Mouse (Mus musculus): ENCODE measurements around the gene Elf5. TPM values are rescaled to one million over a fixed set of nuclear protein-coding genes. Genes with fewer than 3 reads are reported as not detected.

Gene Elf5
- polyA plus RNA-seq, 1 experiment from 2014 or later: 14.2 TPM

GRCm38 (mm10) chr2:103450267-103450666 is 38.8 kb downstream of the Elf5 start:
- Histone ChIP-seq H3K36me3 (ENCODE audit: control insufficient read depth, insufficient read depth, low read length) (peaks cover 16% of the 10 kb centered on the region), H3K27me3 (ENCODE audit: control insufficient read depth, insufficient read depth, low read length) (no peaks in the 10 kb centered on the region), H3K4me2 (replicated peaks; ENCODE audit: low read depth) (no peak overlapping the region), H3K4me3 (ENCODE audit: low read depth, low read length) (no peak overlapping the region), H3K27ac (replicated peaks) (no peak overlapping the region), H3K9ac (ENCODE audit: low read length) (no peak overlapping the region), H3K4me1 (replicated peaks; ENCODE audit: control insufficient read depth, insufficient read depth) (no peaks in the 10 kb centered on the region), H3K9me3 (ENCODE audit: control insufficient read depth, low read length) (no peaks in the 10 kb centered on the region)
- no peak for ATAC-seq (ENCODE audit: low FRiP score, low TSS enrichment)
- 78% methylated on average over 8 of the region's 8 CpGs for WGBS
- no peak for TF ChIP-seq CTCF (IDR thresholded peaks at IDR 0.05; ENCODE audit: low read depth)
- no peak for TF ChIP-seq EP300 (optimal IDR thresholded peaks at IDR 0.05)
- DNase-seq (ENCODE audit: low spot score): no peak

DNA sequence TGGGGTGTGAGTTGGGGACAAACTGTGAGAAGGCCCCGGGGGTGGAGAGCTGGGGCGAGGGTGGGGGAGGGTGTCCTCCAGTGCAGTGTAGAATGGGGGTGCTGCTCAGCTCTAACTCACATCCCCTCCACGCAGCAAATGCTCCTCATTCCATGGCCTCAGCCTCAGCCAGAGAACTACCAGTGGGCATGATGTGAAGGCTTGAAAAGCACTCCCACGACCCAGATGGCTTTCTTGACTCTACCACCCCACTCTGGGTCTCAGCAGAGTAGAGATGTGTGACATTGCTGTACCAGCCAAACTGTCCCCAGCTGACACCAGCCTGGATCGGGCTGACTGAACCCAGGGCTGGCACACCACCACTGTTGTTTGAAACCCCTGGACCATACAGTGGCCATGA is 41.1 kb downstream of the Elf5 start:
- WGBS: 87% methylated on average over 5 of the region's 5 CpGs
- H3K27me3 ChIP-seq (ENCODE audit: control insufficient read depth, insufficient read depth, low read length): no peaks in the 10 kb centered on the region
- H3K27ac ChIP-seq (replicated peaks): no peak overlapping the region
- peaks cover 24% of the 10 kb centered on the region for H3K36me3 ChIP-seq (ENCODE audit: control insufficient read depth, insufficient read depth, low read length)
- TF ChIP-seq CTCF (IDR thresholded peaks at IDR 0.05; ENCODE audit: low read depth) (no peak), EP300 (optimal IDR thresholded peaks at IDR 0.05) (no peak)
- ATAC-seq (ENCODE audit: low FRiP score, low TSS enrichment): 0 out of 2 replicates have a peak, but pooled peaks have one; percentile 24
- no peak overlapping the region for H3K9ac ChIP-seq (ENCODE audit: low read length)
- no peaks in the 10 kb centered on the region for H3K9me3 ChIP-seq (ENCODE audit: control insufficient read depth, low read length)
- H3K4me3 ChIP-seq (ENCODE audit: low read depth, low read length): no peak overlapping the region
- no peak for DNase-seq (ENCODE audit: low spot score)
- H3K4me1 ChIP-seq (replicated peaks; ENCODE audit: control insufficient read depth, insufficient read depth): no peaks in the 10 kb centered on the region
- H3K4me2 ChIP-seq (replicated peaks; ENCODE audit: low read depth): no peak overlapping the region

GRCm38 (mm10) chr2:103455748-103456147 is 44.3 kb downstream of the Elf5 start:
- H3K4me1 ChIP-seq (replicated peaks; ENCODE audit: control insufficient read depth, insufficient read depth): no peaks in the 10 kb centered on the region
- H3K4me2 ChIP-seq (replicated peaks; ENCODE audit: low read depth): no peak overlapping the region
- no peak overlapping the region for H3K9ac ChIP-seq (ENCODE audit: low read length)
- no peak overlapping the region for H3K27ac ChIP-seq (replicated peaks)
- ATAC-seq (ENCODE audit: low FRiP score, low TSS enrichment): no peak
- H3K27me3 ChIP-seq (ENCODE audit: control insufficient read depth, insufficient read depth, low read length): no peaks in the 10 kb centered on the region
- H3K9me3 ChIP-seq (ENCODE audit: control insufficient read depth, low read length): no peaks in the 10 kb centered on the region
- no peak for DNase-seq (ENCODE audit: low spot score)
- WGBS: 95% methylated on average over 7 of the region's 7 CpGs
- TF ChIP-seq CTCF (IDR thresholded peaks at IDR 0.05; ENCODE audit: low read depth) (no peak), EP300 (optimal IDR thresholded peaks at IDR 0.05) (no peak)
- H3K4me3 ChIP-seq (ENCODE audit: low read depth, low read length): no peak overlapping the region
- peaks cover 31% of the 10 kb centered on the region for H3K36me3 ChIP-seq (ENCODE audit: control insufficient read depth, insufficient read depth, low read length)

GRCm38 (mm10) chr2:103456646-103457045 is 45.2 kb downstream of the Elf5 start:
- H3K36me3 ChIP-seq (ENCODE audit: control insufficient read depth, insufficient read depth, low read length): peaks cover 31% of the 10 kb centered on the region
- no peak overlapping the region for H3K4me3 ChIP-seq (ENCODE audit: low read depth, low read length)
- peak; percentile 57 for ATAC-seq (ENCODE audit: low FRiP score, low TSS enrichment)
- no peaks in the 10 kb centered on the region for H3K9me3 ChIP-seq (ENCODE audit: control insufficient read depth, low read length)
- no peak overlapping the region for H3K9ac ChIP-seq (ENCODE audit: low read length)
- H3K27ac ChIP-seq (replicated peaks): no peak overlapping the region
- peak; percentile 98 for TF ChIP-seq CTCF (IDR thresholded peaks at IDR 0.05; ENCODE audit: low read depth)
- TF ChIP-seq EP300 (optimal IDR thresholded peaks at IDR 0.05): no peak
- DNase-seq (ENCODE audit: low spot score): peak; percentile 89
- no peak overlapping the region for H3K4me2 ChIP-seq (replicated peaks; ENCODE audit: low read depth)
- no peaks in the 10 kb centered on the region for H3K27me3 ChIP-seq (ENCODE audit: control insufficient read depth, insufficient read depth, low read length)
- H3K4me1 ChIP-seq (replicated peaks; ENCODE audit: control insufficient read depth, insufficient read depth): no peaks in the 10 kb centered on the region
- 13% methylated on average over 10 of the region's 10 CpGs for WGBS

GRCm38 (mm10) chr2:103457048-103457447 is 45.6 kb downstream of the Elf5 start:
- DNase-seq (ENCODE audit: low spot score) (no peak), ATAC-seq (ENCODE audit: low FRiP score, low TSS enrichment) (no peak)
- Histone ChIP-seq H3K27ac (replicated peaks) (no peak overlapping the region), H3K9ac (ENCODE audit: low read length) (no peak overlapping the region), H3K4me3 (ENCODE audit: low read depth, low read length) (no peak overlapping the region), H3K4me1 (replicated peaks; ENCODE audit: control insufficient read depth, insufficient read depth) (no peaks in the 10 kb centered on the region), H3K36me3 (ENCODE audit: control insufficient read depth, insufficient read depth, low read length) (peaks cover 31% of the 10 kb centered on the region), H3K27me3 (ENCODE audit: control insufficient read depth, insufficient read depth, low read length) (no peaks in the 10 kb centered on the region), H3K9me3 (ENCODE audit: control insufficient read depth, low read length) (no peaks in the 10 kb centered on the region), H3K4me2 (replicated peaks; ENCODE audit: low read depth) (no peak overlapping the region)
- WGBS: 87% methylated on average over 5 of the region's 5 CpGs
- no peak for TF ChIP-seq EP300 (optimal IDR thresholded peaks at IDR 0.05)
- TF ChIP-seq CTCF (IDR thresholded peaks at IDR 0.05; ENCODE audit: low read depth): no peak

DNA sequence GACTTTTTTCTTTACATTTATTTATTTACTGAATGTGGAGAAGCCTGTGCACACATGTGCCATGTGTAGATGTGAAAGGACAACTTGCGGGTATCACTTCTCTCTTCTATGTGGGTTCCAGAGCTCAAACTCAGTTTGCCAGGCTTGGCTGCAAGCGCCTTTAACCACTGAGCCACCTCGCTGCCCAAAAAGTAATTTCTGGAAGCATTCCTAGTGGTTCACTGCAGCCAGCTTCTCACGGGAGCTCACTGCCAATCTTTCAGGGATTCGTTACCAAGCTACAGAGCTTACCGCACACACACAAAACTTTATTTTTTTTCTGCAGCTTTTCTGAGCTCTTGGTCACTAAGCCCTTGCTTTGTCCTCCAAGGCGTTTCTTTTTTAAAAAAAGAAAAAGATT is 46.1 kb downstream of the Elf5 start:
- Histone ChIP-seq H3K4me2 (replicated peaks; ENCODE audit: low read depth) (no peak overlapping the region), H3K9ac (ENCODE audit: low read length) (no peak overlapping the region), H3K27ac (replicated peaks) (no peak overlapping the region), H3K27me3 (ENCODE audit: control insufficient read depth, insufficient read depth, low read length) (no peaks in the 10 kb centered on the region), H3K4me3 (ENCODE audit: low read depth, low read length) (no peak overlapping the region), H3K9me3 (ENCODE audit: control insufficient read depth, low read length) (no peaks in the 10 kb centered on the region), H3K4me1 (replicated peaks; ENCODE audit: control insufficient read depth, insufficient read depth) (no peaks in the 10 kb centered on the region), H3K36me3 (ENCODE audit: control insufficient read depth, insufficient read depth, low read length) (peaks cover 31% of the 10 kb centered on the region)
- ATAC-seq (ENCODE audit: low FRiP score, low TSS enrichment) (no peak), DNase-seq (ENCODE audit: low spot score) (no peak)
- WGBS: 83% methylated on average over 7 of the region's 7 CpGs
- TF ChIP-seq EP300 (optimal IDR thresholded peaks at IDR 0.05): no peak
- TF ChIP-seq CTCF (IDR thresholded peaks at IDR 0.05; ENCODE audit: low read depth): no peak

Measured in stomach, postnatal 0 days (tissue).